Mouse (Mus musculus) intestine, embryonic 14.5 days (tissue): ENCODE results near the gene Dgcr8. TPM values are rescaled to one million over a fixed set of nuclear protein-coding genes. Genes with fewer than 3 reads are reported as not detected.
"Not testable (repeated sequence)": the region's sequence is repeated elsewhere in the genome, so short reads cannot be mapped to it uniquely, and the experiment has no call there.

Source experiments
- ATAC-seq: fragments of 200-750 bp; cut with Nextera tagmentation; replicated peaks from 2 replicates; pipeline ENCODE4 v1.8.0; 2017; ENCODE audit warnings: low read depth, moderate number of reproducible peaks, moderate TSS enrichment, moderate library complexity; ENCODE audit not compliant: low FRiP score, low TSS enrichment
- DNase-seq: peaks from one replicate; pipeline ENCODE4 v3.0.0-alpha.2; 2018; ENCODE audit warnings: low spot score
- H3K27ac ChIP-seq: fragments of 300-500 bp; sonication (generic); 2 replicates; pipeline ENCODE4 v1.5.1; 2014; ENCODE audit warnings: low read depth, mild to moderate bottlenecking, control low read depth
- H3K27me3 ChIP-seq: fragments of 300-500 bp; sonication (generic); replicated peaks from 2 replicates; pipeline ENCODE4 v1.6.1; 2014; ENCODE audit warnings: low read length, control low read depth; ENCODE audit not compliant: control insufficient read depth, insufficient read depth
- H3K36me3 ChIP-seq: fragments of 300-500 bp; sonication (generic); 2 replicates; pipeline ENCODE4 v1.6.1; 2014; ENCODE audit warnings: low read length, control low read depth; ENCODE audit not compliant: control insufficient read depth, insufficient read depth
- H3K4me1 ChIP-seq: fragments of 300-500 bp; sonication (generic); replicated peaks from 2 replicates; pipeline ENCODE4 v1.6.1; 2014; ENCODE audit warnings: low read length, control low read depth, mixed read lengths; ENCODE audit not compliant: control insufficient read depth, insufficient read depth
- H3K4me2 ChIP-seq: fragments of 300-500 bp; sonication (generic); 2 replicates; pipeline ENCODE4 v1.6.1; 2014; ENCODE audit warnings: low read length
- H3K4me3 ChIP-seq: fragments of 300-500 bp; sonication (generic); 2 replicates; pipeline ENCODE4 v1.5.1; 2014; ENCODE audit warnings: low read depth, low read length, control low read depth, mixed read lengths
- H3K9ac ChIP-seq: fragments of 300-500 bp; sonication (generic); 2 replicates; pipeline ENCODE4 v1.6.1; 2014; ENCODE audit warnings: mild to moderate bottlenecking, low read length
- H3K9me3 ChIP-seq: fragments of 300-500 bp; sonication (generic); 2 replicates; pipeline ENCODE4 v1.6.1; 2016; ENCODE audit warnings: low read length, control low read depth; ENCODE audit not compliant: control insufficient read depth
- WGBS: fragments of 180-500 bp; shearing (Covaris S2); extraction: QIAGEN DNeasy Blood & Tissue Kit; methylation state at CpG from one replicate; pipeline ENCODE4 v1.1.7; 2014; 5-methylcytosine and 5-hydroxymethylcytosine counted together
- polyA plus RNA-seq: library from polyadenylated mRNA; unstranded; fragments of >200 nt; fragmentation: Nextera tagmentation; extraction: Ambion mirVana; gene quantifications from 2 replicates; pipeline ENCODE4 v1.2.1, GENCODE M21; 2014

The Dgcr8 gene
- polyA plus RNA-seq, 1 experiment from 2014 or later: 37.5 TPM

DNA sequence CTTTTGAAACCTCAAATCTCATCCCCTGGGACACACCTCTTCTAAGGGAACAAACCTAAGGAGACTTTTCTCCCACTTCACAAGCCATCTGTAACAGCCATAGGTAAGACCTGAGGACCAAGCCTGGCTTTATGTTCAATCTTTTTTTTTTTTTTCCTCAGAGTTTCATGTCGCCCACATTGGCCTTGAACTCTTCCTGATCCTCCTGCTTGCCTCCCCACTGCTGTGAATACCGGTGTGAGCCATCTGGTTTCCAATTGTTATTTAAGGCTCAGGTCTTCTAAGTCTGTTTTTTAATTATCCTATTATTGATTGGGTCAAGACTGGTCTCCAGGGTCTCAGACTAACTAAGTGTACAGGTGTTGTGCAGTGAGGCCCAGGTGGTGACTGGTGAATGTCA, 32.4 kb upstream of the Dgcr8 start:
- H3K27ac ChIP-seq: no peak overlapping the region
- no peaks in the 10 kb centered on the region for H3K4me1 ChIP-seq
- no peaks in the 10 kb centered on the region for H3K27me3 ChIP-seq
- ATAC-seq (no peak), DNase-seq (no peak)
- WGBS: 80% methylated on average over 2 of the region's 2 CpGs
- H3K4me3 ChIP-seq: no peak overlapping the region
- no peak overlapping the region for H3K4me2 ChIP-seq
- H3K9ac ChIP-seq: no peak overlapping the region
- H3K9me3 ChIP-seq: no peaks in the 10 kb centered on the region
- no peaks in the 10 kb centered on the region for H3K36me3 ChIP-seq

DNA sequence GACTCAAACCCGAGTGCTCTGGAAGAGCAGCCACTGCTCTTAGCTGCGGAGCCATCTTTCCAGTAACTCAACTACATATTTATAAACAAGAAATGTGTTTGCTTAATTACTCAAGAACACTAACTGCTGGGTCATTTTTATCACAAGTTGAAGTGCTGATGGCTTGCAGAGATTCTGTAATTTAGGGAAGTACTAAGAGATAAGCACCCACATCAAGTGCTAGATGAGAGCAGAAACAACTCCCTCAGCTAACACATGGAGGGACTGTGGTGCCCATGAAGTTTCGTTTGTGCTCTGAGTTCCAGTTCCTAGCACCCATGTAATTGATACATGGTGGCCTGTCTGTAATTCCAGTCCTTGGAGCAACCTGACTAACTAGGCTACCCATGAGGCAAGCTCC, 29.9 kb upstream of the Dgcr8 start:
- Histone ChIP-seq H3K4me1 (no peaks in the 10 kb centered on the region), H3K9me3 (no peaks in the 10 kb centered on the region), H3K27me3 (no peaks in the 10 kb centered on the region), H3K27ac (no peak overlapping the region), H3K36me3 (no peaks in the 10 kb centered on the region), H3K4me3 (no peak overlapping the region), H3K4me2 (no peak overlapping the region), H3K9ac (no peak overlapping the region)
- no peak for DNase-seq
- no peak for ATAC-seq
- WGBS: 77% methylated on average over 3 of the region's 3 CpGs

DNA sequence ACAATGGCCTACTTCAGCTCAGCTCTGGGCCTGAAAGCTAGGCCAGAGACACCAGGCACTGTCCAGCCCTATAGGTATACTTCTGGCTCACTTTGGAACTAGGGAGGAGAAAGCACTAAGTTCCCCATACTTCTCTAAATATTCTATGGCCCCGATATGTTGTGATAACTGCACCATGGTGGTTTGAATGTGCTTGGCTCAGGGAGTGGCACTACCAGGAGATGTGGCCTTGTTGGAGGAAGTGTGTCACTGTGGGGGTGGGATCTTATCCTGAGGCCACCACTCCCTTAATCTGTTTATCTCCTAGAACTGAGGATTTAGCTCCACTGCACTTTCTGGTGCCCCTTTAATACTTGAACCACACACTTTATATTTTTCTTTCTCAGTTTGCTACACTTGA, 19.1 kb upstream of the Dgcr8 start:
- Histone ChIP-seq H3K4me1 (no peaks in the 10 kb centered on the region), H3K27me3 (no peaks in the 10 kb centered on the region), H3K36me3 (0 out of 2 replicates have a peak, but pooled peaks cover 3% of the 10 kb centered on the region), H3K4me2 (no peak overlapping the region), H3K9me3 (no peaks in the 10 kb centered on the region), H3K9ac (no peak overlapping the region), H3K4me3 (no peak overlapping the region), H3K27ac (no peak overlapping the region)
- 87% methylated on average over 1 of the region's 1 CpGs for WGBS
- no peak for ATAC-seq
- DNase-seq: no peak

DNA sequence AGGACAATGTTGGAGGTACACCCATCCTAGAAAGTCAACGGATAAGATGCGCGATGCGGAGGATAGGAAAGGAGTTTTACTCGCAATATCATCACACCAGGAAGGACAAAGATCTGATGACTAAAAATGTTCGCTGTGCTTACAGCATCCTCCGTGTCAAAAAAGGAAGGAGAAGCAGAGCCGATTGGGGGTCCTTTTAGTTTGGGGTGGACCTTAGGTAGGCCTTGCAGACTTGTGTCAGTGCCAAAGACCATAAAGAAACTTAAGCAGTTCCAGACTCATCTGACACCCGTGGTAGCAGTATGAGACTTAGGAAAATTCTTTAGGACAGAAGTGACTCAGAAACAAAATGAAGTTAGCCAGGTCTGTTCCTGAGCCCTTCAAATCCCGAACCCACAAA, 568 bp upstream of the Dgcr8 start:
- peaks cover 28% of the 10 kb centered on the region for H3K36me3 ChIP-seq
- not testable (repeated sequence) for H3K27me3 ChIP-seq, DNase-seq, H3K9me3 ChIP-seq
- H3K27ac ChIP-seq: peak overlapping the region; percentile 69; the same call in 1 of the 2 replicates
- under 1% methylated on average over 6 of the region's 10 CpGs for WGBS
- H3K4me3 ChIP-seq: peak overlapping the region; percentile 97
- peaks cover 21% of the 10 kb centered on the region for H3K4me1 ChIP-seq
- peak overlapping the region; percentile 45 for H3K4me2 ChIP-seq
- ATAC-seq: 0 out of 2 replicates have a peak, but pooled peaks have one; percentile 0
- H3K9ac ChIP-seq: peak overlapping the region; percentile 42

- peak; percentile 92 for ATAC-seq
- no peaks in the 10 kb centered on the region for H3K27me3 ChIP-seq
- DNase-seq: no peak
- under 1% methylated on average over 28 of the region's 31 CpGs for WGBS
- H3K9me3 ChIP-seq: no peaks in the 10 kb centered on the region
- H3K27ac ChIP-seq: peak overlapping the region; percentile 87
- peak overlapping the region; percentile 96 for H3K9ac ChIP-seq
- peak overlapping the region; percentile 99 for H3K4me2 ChIP-seq
- peaks cover 21% of the 10 kb centered on the region for H3K4me1 ChIP-seq
- peaks cover 38% of the 10 kb centered on the region for H3K36me3 ChIP-seq
- peak overlapping the region; percentile 97 for H3K4me3 ChIP-seq
Observed at GRCm38 (mm10) chr16:18288581-18289061, 425 bp downstream of the Dgcr8 start.

- H3K4me3 ChIP-seq: peak overlapping the region; percentile 97
- WGBS: 0% methylated on average over 4 of the region's 4 CpGs
- ATAC-seq (no peak), DNase-seq (peak; percentile 66)
- peaks cover 21% of the 10 kb centered on the region for H3K4me1 ChIP-seq
- no peaks in the 10 kb centered on the region for H3K27me3 ChIP-seq
- H3K9ac ChIP-seq: peak overlapping the region; percentile 96
- no peaks in the 10 kb centered on the region for H3K9me3 ChIP-seq
- H3K36me3 ChIP-seq: peaks cover 42% of the 10 kb centered on the region
- peak overlapping the region; percentile 87 for H3K27ac ChIP-seq
- H3K4me2 ChIP-seq: peak overlapping the region; percentile 99
Observed at GRCm38 (mm10) chr16:18288166-18288565, 880 bp downstream of the Dgcr8 start.

- H3K27ac ChIP-seq: no peak overlapping the region
- no peak overlapping the region for H3K4me2 ChIP-seq
- no peak for ATAC-seq
- no peaks in the 10 kb centered on the region for H3K4me1 ChIP-seq
- peaks cover 96% of the 10 kb centered on the region for H3K36me3 ChIP-seq
- no peak for DNase-seq
- H3K9ac ChIP-seq: no peak overlapping the region
- no peaks in the 10 kb centered on the region for H3K27me3 ChIP-seq
- H3K4me3 ChIP-seq: no peak overlapping the region
- WGBS: 87% methylated on average over 2 of the region's 2 CpGs
- H3K9me3 ChIP-seq: no peaks in the 10 kb centered on the region
Observed at GRCm38 (mm10) chr16:18275166-18275565, 13.9 kb downstream of the Dgcr8 start.

DNA sequence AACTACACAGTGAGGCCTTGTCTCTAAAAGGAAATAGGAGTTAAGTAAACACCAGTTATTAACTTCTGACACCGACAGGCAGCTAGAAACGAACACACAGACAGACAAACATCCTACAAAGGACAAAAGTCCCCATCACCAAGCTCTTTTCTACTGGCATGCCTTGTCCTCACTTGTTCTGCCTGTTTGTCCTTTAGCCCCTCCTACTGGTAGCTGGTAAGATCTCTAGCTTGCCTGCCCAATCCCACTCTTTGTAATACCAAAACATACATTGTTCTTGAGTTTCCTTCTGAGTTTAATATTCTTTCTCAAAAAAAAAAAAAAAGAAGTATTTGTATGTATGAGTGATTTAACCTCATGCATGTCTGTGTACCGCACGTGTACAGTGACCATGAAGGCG, 20.9 kb downstream of the Dgcr8 start:
- Histone ChIP-seq H3K4me2 (no peak overlapping the region), H3K4me3 (no peak overlapping the region), H3K27me3 (no peaks in the 10 kb centered on the region), H3K27ac (no peak overlapping the region), H3K4me1 (no peaks in the 10 kb centered on the region), H3K36me3 (peaks cover 94% of the 10 kb centered on the region), H3K9ac (no peak overlapping the region), H3K9me3 (no peaks in the 10 kb centered on the region)
- no peak for ATAC-seq
- DNase-seq: no peak
- WGBS: 89% methylated on average over 5 of the region's 5 CpGs

DNA sequence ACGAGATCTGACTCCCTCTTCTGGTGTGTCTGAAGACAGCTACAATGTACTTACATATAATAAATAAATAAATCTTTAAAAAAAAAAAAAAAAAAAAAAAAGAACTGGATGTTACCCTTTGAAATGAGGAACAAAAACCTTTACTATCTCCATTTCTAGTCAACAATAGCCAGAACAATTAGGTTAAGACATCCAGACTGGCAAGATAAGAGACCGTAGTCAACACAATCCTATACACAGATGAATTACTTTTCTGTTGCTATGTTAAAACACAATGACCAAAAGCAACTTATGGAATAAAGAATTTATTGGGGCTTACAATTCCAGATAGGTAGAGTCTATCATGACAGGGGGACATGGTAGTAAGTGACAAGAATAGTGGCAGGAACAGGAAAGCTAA, 24.0 kb downstream of the Dgcr8 start:
- Histone ChIP-seq H3K27me3 (no peaks in the 10 kb centered on the region), H3K9ac (no peak overlapping the region), H3K36me3 (peaks cover 92% of the 10 kb centered on the region), H3K27ac (no peak overlapping the region), H3K4me3 (no peak overlapping the region), H3K4me1 (no peaks in the 10 kb centered on the region), H3K4me2 (no peak overlapping the region), H3K9me3 (no peaks in the 10 kb centered on the region)
- 80% methylated on average over 2 of the region's 2 CpGs for WGBS
- no peak for DNase-seq
- ATAC-seq: no peak
